Mouse (Mus musculus) heart, adult 2 months (tissue): Measurements from ENCODE around the gene Slc22a6.

Source experiments
- CTCF ChIP-seq: fragments of 200-600 bp; IDR thresholded peaks from 2 replicates; pipeline ENCODE4 v1.8.1; 2022; ENCODE audit warnings: antibody characterized with exemption, mild to moderate bottlenecking, moderate library complexity
- EP300 ChIP-seq: fragments of 200-500 bp; IDR thresholded peaks from 2 replicates; pipeline ENCODE4 v1.6.1; 2011; ENCODE audit warnings: low read depth, low read length, control low read depth; ENCODE audit not compliant: insufficient read depth
- POLR2A ChIP-seq: fragments of 200-500 bp; IDR thresholded peaks from 2 replicates; pipeline ENCODE4 v1.6.1; 2011; ENCODE audit warnings: mild to moderate bottlenecking, low read depth, low read length, control low read depth; ENCODE audit not compliant: insufficient read depth

DNA sequence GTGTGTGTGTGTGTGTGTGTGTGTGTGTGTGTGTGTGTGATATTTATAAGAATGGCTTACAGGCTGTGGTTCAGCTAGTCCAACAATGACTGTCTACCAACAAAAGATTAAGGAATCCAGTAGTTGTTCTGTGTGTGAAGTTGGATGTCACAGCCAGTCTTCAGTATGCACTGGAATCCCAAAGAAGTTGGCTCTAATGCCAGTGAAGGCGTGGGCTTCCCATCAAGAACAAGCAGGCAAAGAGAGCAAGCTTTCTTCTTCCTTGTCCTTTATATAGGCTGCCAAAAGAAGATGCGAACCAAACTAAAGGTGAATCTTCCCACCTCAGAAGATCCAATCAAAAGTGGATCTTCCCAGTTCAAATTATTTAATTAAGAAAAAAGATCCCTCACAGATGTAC, 31.9 kb upstream of the Slc22a6 start:
- TF ChIP-seq CTCF (no peak), EP300 (no peak), POLR2A (no peak)
